Mouse (Mus musculus): ENCODE data around the gene 2410131K14Rik.

DNA sequence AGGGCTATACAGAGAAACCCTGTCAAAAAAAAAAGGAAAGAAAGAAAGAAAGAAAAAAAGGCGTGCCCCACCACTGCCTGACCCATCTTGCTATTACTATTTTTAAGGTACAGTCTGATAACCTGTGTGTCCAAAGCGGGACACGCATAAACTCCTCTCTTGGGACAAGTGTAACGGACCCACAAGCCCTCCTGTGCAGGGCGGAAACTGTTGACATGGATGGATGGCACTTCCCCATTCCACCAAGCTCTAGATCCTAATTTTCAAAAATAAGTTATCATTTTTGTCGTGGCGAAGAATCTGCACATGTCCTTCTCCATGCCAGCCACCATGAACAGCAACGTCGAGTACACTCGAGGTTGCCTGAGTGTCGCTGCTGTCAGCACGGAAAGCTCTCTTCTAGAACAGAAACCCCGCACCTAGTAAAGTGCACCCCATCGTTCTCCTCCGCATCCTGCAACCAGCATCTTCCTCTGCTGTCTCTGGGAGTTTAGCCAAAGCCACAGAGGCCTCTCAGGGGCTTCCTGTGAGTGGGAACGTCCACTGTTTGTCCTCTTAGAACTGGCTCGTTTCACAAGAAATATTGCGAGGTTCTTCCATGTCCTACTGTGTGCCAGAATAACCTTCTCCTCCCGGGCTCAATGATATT is 60.1 kb downstream of the 2410131K14Rik start:
- TF ChIP-seq KAT2A (IDR thresholded peaks at IDR 0.05; ENCODE audit: insufficient replicate concordance, low read length) = no peak
- TF ChIP-seq EP300 (IDR thresholded peaks at IDR 0.05; ENCODE audit: low read length) = no peak
- TF ChIP-seq CTCF (conservative IDR thresholded peaks at IDR 0.05 in 1 of 2, IDR thresholded peaks at IDR 0.05 in 1 of 2; ENCODE audit: low read depth in 2 of 2, low read length in 2 of 2) = no peak
- no peak for TF ChIP-seq E2F4 (IDR thresholded peaks at IDR 0.05; ENCODE audit: insufficient replicate concordance, low read depth, low read length)
- TF ChIP-seq SMC3 (IDR thresholded peaks at IDR 0.05; ENCODE audit: low read depth, low read length) = no peak
- TF ChIP-seq ZNF384 (IDR thresholded peaks at IDR 0.05; ENCODE audit: low read depth, low read length) = no peak
- TF ChIP-seq POLR2A (IDR thresholded peaks at IDR 0.05; ENCODE audit: low read depth, low read length) = no peak
- TF ChIP-seq IRF4 (IDR thresholded peaks at IDR 0.05; ENCODE audit: low read depth, low read length) = no peak
- no peak for TF ChIP-seq CHD1 (IDR thresholded peaks at IDR 0.05; ENCODE audit: low read depth, low read length)
- no peak for TF ChIP-seq USF2 (conservative IDR thresholded peaks at IDR 0.05; ENCODE audit: low read depth, low read length)
- no peak for TF ChIP-seq ZKSCAN1 (IDR thresholded peaks at IDR 0.05; ENCODE audit: borderline replicate concordance, low read depth, low read length)
- TF ChIP-seq NELFE (IDR thresholded peaks at IDR 0.05; ENCODE audit: low read depth, low read length) = no peak
- TF ChIP-seq MEF2A (IDR thresholded peaks at IDR 0.05; ENCODE audit: borderline replicate concordance, low read depth, low read length) = no peak
- no peak for TF ChIP-seq GABPA (IDR thresholded peaks at IDR 0.05; ENCODE audit: insufficient replicate concordance, low read depth, low read length)

Data from CH12.LX (cell line).